Mouse (Mus musculus) adrenal gland, postnatal 14 days (tissue): ENCODE data around the gene Plscr3. TPM values are rescaled to one million over a fixed set of nuclear protein-coding genes. Genes with fewer than 3 reads are reported as not detected.

Experiments used
- DNase-seq: peaks from one replicate; pipeline ENCODE4 v3.0.0; 2021; ENCODE audit warnings: mixed read lengths
- long read RNA-seq, 2 experiments: library from polyadenylated mRNA; stranded (forward); transcript quantifications; one replicate each; pipeline ENCODE4 v2.0.0; 2021
- total RNA-seq: library from RNA; stranded (reverse); gene quantifications from 2 replicates; pipeline ENCODE4 v1.2.3, GENCODE M21; 2021

Plscr3 gene
- total RNA-seq, result 50.5 and 51.3 TPM in 2 replicates
- long read RNA-seq, experiment 1, transcript Plscr3-201 (7 exons, 1,927 nt), result minor isoform, 14 of 79 reads
- long read RNA-seq, experiment 1, transcript Plscr3-203 (8 exons, 2,785 nt), result major isoform, 35 of 79 reads
- long read RNA-seq, experiment 1, transcript Plscr3-202 (8 exons, 1,835 nt), result minor isoform, 5 of 79 reads
- long read RNA-seq, experiment 1, partial matches to known transcripts, result 6 of 79 reads
- long read RNA-seq, experiment 1, other reads (novel, unspliced or antisense), result 19 of 79 reads
- long read RNA-seq, experiment 2, transcript Plscr3-203 (8 exons, 2,785 nt), result major isoform, 34 of 62 reads
- long read RNA-seq, experiment 2, transcript Plscr3-201 (7 exons, 1,927 nt), result minor isoform, 12 of 62 reads
- long read RNA-seq, experiment 2, partial matches to known transcripts, result 1 of 62 reads
- long read RNA-seq, experiment 2, other reads (novel, unspliced or antisense), result 12 of 62 reads

DNA sequence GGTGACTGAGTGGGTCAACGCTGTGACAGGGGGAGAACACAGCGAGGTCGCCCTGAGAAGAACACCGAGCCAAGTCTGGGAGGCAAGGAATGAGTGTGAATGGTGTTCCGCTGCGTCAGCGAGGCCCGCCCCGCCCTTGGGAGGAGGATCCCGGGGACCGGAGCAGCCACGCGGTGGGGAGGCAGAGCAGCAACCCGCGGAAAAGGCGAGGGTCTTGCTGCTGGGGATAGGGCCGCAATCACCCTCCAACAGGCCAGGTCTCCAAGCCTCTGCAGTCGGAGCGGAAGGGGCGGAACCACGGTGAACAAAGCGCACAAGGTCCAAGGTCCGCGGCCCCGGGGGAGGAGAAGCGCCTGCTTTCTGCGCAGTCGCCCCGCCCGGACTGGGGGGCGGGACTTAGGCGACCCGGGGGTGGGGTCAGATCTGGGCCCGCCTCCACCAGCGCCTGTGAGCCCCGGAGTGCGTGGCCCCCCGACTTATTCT is at the start of gene Plscr3:
TSS of gene Plscr3 (plus strand) at position 179 of the 483 bp plus-strand sequence.
- DNase-seq, result peak; percentile 96

DNA sequence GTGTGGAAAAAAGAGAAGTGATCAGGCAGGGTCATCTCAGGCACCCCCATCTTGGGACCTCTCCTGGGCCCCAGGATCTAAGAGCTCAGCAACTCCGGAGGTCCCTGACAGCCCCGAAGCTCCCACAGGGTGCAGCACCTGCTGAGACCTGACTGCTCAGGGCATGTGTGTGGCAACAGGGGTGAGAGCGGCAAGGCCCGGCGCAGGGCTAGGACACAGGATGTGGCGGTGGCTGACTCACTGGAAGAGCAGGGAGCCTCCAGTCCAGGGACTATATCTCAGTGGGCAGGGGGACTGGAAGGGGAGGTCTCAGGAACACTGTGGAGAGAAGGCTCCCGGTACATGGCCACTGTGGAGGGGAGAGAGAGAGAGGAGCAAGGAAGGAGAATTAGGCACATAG is 48.3 kb upstream of the Plscr3 start:
- no peak for DNase-seq

DNA sequence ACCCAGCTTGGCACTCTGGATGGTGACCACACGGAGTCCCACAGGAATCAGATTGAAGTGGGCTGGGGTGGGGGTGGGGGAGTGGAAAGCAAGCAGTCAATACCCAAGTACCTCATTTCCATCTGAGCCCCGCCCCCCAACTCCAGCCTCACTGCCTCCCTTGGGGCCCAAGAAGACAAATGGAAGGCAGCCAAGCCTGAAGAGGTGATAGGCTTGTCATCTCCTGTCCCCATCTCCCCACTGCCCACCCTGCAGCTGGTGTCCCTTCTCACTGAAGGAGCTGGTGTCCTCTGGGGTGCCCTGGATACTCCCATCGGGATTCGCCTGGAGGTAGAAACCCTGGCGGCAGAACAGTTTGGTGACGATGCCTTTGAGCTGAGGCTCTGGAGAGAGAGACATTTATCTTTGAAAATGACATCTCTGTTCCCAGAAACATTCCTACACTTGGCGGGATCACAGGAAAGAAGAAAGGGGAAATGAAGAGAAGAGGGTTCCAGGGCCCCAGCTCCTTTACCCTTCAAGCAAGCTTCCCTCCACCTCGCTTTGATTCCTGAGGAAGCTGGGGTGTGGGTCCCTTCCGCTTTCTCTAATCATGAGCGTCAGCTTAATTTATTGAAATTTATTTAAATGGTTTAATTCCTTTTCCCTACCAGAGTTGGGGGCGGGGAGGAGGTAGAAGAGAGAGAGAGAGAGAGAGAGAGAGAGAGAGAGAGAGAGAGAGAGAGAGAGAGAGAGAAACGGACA is 46.6 kb upstream of the Plscr3 start:
- peak; percentile 33 for DNase-seq

DNA sequence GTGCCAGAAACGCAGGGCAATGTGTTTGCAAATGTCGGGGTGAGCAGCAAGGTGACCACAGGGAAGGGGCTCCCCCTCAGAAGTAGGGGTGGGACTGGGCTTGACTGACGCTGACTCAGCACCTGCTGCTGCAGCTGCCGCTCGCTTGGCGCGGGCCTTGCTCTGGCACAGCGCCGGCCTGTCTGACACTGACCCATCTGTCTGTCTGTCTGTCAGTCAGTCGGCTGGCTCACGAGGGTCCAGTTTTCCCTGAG is 46.1 kb upstream of the Plscr3 start:
- DNase-seq, result peak; percentile 62

DNA sequence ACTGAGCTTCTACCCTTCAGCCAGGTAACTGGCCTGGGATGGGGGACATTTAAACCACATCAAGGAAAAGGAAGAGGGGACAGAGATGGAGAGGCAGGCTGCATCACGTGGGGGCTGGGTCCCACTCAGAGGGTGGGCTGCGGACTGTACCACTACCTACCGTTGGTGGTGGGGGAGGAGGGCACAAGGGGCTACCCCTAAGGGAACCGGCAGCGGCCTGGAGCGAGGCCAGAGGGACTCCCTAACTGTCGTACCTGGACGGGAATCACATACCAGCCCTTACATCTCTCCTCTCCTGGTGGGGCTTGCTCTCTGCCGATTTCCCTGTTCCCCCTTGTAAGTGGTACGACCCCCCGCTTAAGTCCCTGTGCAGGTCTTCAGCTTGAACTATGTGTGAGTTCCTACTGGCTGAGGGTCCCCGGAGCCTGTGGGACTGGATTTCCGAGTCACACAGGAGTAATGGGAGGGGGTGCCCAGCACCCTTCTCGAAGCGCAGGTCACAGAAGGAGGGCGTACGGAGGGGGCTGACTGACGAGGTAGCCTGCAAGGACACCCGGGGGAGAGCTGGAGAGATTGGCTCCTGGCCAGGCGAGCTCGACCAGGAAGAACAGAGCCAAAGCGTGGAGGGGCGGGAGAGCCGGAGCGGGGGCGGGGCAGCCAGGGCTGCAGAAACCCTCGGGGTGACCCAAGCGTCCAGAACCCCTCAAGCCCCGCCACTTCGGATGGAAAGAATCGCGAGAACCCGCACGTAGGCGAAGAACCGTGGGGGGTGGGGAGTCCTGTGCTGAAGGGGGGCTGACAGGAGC is 45.6 kb upstream of the Plscr3 start:
- peak; percentile 79 for DNase-seq

DNA sequence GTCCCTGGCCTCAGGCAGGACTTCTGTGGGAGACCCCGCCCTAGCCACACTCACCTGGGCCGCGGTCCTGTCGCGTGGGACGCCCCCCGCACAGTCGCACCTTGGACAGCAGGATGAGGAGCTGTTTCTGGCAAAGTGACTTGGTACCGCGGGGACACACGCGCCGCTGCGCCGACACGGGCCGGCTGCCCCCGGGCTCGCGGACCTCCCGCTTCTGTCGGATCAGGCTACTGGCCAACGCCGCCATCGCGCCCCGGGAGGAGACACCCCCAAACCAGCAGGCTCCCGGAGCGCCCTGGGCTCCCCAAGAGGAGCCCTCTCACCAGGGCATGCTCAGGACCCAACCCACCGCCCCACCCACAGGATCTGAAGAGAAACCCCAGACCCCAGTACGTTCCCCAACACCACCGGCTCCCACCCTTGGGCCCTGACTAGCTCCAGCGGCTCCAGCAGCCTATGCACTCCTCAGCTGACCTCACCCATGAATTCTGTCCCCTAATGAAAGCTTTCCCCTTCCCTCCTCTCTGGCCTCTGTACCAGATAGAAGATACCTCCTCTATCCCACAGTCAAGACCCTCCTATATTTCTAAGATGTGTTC is 44.7 kb upstream of the Plscr3 start, which contains the start of gene Fgf11:
TSS of gene Fgf11 (minus strand) at position 479 of the 599 bp plus-strand sequence.
- DNase-seq, result peak; percentile 20

DNA sequence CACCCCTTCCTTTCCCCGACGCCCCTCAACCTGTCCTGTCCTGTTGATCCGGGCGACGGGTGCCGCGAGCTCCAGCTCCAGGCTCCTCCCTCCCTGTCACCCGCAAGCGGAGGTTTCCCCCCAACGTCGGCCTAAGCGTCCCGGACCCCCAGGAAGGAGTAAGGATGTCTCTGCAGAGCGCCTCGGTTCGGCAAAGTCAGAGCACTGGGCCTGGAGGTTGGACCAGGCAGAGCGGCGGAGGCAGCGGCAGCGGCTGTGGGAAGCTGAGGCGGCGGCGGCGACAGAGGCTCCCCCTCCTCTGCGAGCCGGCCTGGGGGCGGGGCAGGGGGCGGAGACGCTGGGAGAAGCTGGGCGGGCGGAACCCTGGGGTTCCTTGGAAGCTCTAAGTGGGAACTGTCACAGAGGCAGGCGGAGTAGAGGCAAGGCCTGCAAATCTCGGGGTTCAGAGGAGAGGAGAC is 43.5 kb upstream of the Plscr3 start:
- peak; percentile 92 for DNase-seq

DNA sequence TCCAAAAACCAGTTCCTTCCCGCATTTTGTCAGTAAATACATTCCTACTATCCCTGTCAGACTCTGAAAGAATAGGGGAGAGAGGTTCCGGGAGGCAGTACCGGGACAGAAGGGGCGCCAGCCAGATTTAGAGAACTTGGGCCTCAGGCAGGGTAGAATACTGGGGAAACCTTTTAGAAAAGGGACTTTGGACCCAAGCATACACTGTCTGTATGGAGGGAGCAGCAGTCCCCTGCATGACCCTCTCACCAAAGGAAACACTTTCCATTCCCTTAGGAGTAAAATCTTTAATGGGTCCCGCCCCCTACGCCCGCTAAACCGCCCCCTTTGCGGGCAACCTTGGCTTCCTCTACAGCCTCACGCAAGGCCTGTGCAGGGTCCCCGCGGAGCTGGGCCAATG is 42.8 kb upstream of the Plscr3 start:
- DNase-seq, result no peak

DNA sequence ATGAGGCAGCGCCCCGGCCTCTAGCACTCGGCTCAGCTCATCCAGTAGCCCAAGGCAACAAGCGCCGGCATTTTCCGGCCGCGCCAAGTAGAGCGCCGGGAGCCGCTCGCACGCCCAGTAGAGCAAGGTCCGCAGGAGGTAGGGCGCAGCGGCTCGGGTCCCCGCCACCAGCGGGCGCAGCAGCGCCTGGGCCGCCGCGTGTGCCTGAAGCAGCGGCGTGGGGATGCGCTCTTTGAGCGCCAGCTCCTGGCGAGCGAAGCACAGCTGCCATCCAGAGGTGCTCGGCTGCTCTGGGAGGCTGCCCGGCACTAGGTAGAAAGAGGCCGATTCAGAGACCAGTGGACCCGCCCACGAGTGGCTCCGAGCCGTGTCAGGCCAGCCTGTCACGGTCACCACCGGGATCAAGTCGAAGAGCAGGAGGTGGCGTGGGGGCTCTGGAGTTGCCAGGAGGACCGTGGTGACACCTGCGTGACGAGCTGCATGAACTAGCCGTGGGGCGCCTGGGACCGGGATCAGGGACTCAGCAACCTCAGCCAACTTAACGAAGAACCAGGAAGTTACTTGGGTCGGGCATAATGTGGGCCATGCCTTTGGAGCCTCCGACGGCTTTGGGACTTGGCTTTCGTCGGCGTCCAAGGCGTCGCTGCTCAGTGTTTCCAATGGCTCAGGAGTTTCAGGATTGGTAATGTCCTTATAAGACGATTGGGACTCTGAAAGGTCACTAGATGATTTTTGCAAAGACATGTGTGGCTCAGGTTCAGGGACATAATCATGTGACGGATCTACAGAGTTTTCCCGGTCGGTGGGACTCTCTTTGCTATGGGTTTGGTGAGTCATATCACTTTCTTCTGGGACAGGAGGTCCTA is 42.2 kb upstream of the Plscr3 start:
- DNase-seq, result peak; percentile 90

DNA sequence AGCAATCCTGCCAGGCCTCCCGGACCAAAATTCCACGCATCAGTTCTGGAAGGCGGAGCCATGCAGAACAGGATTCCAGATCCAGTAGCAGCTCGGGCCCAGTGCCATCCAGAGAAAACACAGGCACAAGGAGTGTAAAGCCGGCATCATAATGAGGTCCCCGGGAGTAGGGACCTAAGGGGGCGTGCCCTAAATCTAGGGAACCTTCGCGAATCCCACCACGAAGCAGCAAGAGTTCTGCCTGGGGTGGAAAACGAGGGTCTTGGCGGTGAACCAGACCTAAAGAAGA is 41.6 kb upstream of the Plscr3 start:
- peak; percentile 42 for DNase-seq

DNA sequence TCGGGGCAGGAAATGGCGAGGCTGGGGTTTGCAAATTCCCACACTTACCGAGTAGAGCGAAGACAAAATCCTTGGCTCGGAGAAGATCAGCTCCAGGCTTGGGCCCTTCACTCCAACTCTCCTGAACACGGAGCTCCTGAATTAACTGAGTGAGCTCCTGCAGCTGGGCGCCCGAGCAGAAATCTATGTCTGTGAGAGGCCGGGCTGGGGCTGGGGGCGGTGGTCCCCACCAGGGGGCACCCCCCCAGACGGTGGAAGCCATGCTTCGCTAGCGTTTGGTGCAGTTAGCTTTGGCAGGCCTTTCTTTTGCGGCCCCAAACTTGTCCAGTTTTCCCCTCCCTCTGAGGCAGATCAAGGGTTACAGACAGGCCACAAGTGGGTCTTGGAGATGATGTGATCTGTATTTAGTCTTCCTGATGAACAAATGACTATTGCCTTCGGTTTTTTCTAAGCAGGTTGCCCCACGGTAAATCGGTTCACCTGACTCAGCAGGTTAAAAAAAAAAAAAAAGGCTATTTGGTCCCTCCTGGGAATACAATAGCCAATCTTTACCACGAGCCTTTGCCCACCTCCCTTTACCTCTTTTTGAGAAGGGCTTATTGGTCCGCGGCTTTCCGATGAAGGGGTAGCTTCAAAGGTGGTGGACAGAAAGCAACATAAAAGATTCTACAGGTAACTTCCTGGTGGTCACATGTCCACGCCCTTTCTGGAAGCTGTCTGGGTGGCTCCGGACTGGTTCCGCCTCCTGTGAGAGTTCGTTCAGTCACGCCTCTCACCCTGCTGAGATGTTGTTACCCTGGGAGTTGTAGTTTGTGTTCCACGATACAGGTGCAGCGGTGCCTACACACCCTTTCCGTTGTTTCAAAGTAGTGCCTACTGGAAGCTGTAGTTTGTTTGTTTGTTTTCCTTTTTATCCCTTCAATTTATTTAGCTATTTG is 40.9 kb upstream of the Plscr3 start, which contains the start of gene Tmem102:
TSS of gene Tmem102 (minus strand) at position 653 of the 938 bp plus-strand sequence.
- DNase-seq, result no peak

DNA sequence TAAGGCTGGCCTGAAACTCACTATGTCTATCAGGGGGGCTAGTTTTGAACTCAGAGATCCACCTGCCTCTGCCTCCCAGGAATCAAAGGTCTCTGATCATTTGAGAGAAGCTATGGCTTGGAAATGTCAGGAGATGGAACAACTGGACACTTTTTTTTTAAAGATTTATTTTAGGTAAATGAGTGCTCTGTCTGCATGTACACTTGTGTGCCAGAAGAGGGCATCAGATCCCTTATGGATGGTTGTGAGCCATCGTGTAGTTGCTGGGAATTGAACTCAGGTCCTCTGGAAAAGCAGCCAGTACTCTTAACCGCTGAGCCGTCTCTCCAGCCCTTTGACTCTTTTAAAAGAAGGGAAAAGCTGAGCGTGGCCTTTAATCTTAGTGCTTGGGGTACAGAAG is 39.8 kb upstream of the Plscr3 start:
- no peak for DNase-seq

DNA sequence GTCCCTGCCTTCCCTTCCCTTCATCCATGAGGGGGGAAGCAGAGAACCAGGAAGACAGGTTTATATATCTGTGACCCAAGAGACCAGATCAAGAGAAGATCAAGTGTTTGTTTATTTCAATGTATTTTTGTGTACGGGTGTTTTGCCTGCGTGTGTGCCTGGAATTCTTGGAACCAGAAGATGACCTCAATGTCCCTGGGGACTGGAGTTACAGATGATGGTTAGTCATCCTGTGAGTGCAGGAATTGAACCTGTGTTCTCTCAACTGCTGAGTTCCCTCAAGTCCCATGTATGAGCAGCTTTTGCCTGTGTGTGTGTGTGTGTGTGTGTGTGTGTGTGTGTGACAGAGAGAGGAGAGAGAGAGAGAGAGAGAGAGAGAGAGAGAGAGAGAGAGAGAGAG is 38.5 kb upstream of the Plscr3 start:
- DNase-seq, result no peak

DNA sequence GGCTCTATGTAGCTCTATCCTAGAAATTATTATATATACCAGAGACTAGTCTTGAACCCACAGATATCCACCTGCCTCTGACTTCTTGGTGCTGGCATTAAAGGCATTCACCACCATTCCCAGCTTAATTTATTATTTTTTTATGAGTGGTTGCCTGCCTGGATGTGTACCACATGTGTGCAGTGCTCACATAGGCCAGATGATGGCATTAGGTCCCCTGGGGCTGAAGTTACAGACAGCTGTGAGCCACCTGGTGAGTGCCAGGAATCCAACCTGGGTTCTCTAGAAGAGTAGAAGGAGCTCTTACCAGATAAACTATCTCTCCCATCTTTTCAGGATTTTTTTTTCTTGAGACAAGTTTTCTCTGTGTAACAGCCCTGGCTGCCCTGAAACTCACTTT is 35.9 kb upstream of the Plscr3 start:
- DNase-seq, result no peak

DNA sequence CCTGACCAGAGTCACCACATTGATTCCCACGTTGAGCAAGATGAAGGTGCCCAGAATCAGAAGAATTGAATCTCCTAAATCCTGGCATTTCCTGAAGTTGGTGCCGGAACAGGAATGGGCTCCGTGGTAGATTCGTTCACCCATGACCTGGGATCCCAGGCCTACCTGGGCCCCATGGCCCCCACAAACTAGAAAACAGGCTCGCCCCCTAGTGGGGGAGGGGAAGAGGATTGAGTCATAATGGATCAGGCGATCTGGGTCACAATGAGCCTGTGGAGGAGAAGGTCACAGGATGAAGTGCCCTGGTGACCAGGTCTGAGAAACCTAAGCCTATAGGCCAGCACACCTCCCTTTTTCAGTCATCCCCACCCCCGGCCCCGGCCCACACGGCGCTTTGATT is 31.0 kb upstream of the Plscr3 start, which contains the start of gene Gm39566:
TSS of gene Gm39566 (minus strand) at position 144 of the 400 bp plus-strand sequence.
- no peak for DNase-seq

DNA sequence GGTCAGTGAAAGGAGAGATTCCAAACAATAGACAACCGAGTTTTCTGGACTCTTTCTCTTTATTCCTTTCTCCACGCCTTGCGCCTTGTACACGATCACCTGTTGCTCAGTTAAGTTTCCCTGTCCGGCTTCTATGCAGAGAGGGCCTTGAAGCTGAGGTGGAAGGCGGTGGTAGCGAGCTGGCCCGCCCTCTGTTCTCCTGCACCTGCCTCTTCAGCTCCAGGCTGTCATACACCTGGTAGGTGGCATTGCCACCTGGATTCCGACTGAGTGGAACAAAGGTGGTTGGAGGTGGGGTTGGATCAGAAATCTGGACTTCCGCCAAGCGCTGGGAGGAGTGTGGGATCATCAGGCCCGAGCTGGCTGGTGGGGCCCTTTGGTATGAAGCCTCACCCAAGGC is 29.7 kb upstream of the Plscr3 start:
- no peak for DNase-seq

DNA sequence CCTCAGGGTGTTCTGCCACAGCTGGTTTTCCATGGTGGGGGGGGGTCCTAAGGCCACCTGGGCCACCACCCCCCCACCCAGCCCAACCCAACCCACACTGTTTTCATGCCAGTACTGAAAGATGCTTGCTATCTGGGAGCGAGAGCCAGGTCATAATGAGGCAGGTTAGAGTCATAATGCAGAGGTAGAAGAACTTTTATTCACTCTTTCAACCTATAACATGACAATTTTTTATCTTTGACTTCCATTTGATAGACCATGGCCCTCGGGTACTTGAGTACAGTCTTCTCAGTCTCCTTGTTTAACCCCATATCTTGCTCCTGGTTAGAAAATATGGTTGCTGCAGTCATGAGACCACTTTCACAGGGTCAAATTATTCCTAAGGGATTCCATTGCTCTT is 27.8 kb upstream of the Plscr3 start, which contains the start of gene Spem2:
TSS of gene Spem2 (minus strand) at position 101 of the 400 bp plus-strand sequence.
- no peak for DNase-seq

DNA sequence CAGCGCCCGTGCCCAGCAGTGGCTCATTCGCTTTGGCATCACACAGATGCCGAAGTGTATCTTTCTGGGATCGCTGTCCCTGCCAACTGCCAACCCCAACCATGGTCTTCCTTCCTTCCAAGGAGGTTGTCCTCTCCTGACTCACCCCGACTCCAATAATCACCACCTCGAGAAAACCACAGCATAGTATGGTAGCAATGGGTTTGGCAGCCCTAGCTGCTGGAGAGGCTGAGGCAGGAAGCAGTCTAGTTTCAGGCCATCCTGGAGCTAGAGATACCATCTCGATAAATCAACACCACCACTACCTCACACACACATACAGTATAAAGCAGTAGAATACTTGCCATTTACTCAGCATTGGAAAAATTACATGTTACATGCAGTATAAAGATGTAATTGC is 27.3 kb upstream of the Plscr3 start:
- DNase-seq, result no peak

DNA sequence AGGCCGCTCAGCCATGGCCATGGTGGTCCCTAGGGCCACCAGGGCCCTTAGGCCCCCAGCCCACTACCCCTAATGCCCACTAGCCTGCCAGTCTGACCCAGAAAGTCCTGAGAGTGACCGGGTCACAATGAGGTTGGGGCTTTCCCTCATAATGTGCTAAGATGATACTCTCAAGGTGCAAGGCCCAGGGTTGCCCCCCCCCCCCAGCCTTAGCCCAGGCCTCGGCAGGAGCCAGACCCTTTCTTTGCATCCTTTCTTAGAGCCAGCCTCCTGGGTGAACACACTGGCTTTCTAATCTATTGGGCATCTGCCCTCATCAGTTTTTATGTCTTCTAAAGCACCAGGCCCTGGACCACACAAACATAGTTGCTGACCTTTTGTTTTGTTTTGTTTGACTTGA is 24.1 kb upstream of the Plscr3 start, which contains the start of gene Spem1:
TSS of gene Spem1 (minus strand) at position 101 of the 400 bp plus-strand sequence.
- DNase-seq, result no peak

DNA sequence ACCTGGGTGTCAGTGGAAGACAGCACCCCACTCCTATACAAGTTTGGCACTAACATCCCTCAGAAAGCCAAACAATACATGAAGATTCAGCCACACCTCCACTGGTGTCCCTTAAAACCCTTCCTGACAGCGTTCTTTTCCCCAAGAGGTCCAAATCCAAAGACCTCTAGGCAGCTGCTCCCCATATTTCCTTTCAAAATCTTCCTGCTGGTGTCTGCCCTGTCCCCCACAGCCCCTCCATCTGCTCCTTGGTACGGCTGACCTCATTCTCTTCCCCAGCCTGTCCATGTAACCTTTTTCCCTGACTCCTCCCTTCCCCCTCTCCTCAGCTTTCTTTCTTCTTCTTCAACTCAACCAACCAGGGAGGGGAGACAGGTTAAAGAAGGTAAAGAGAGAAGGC is 22.7 kb upstream of the Plscr3 start:
- DNase-seq, result no peak
